Mouse (Mus musculus) inflammation-experienced regulatory T-cells (primary cell): ENCODE measurements around the gene Clcnkb. TPM values are rescaled to one million over a fixed set of nuclear protein-coding genes. Genes with fewer than 3 reads are reported as not detected.

Experiments used
- polyA plus RNA-seq, 2 experiments: library from polyadenylated mRNA; unstranded; fragments of 100-300 nt; shearing (Covaris generic); gene quantifications; one replicate each; pipeline ENCODE4 v1.2.1; 2017

Gene Clcnkb
- polyA plus RNA-seq = 1 to 10 TPM; 1.1 to 4.0 TPM

GRCm38 (mm10) chr4:141415924-141416323, at the start of gene Clcnkb:
Clcnkb (minus strand) TSS chr4:141416014.

DNA sequence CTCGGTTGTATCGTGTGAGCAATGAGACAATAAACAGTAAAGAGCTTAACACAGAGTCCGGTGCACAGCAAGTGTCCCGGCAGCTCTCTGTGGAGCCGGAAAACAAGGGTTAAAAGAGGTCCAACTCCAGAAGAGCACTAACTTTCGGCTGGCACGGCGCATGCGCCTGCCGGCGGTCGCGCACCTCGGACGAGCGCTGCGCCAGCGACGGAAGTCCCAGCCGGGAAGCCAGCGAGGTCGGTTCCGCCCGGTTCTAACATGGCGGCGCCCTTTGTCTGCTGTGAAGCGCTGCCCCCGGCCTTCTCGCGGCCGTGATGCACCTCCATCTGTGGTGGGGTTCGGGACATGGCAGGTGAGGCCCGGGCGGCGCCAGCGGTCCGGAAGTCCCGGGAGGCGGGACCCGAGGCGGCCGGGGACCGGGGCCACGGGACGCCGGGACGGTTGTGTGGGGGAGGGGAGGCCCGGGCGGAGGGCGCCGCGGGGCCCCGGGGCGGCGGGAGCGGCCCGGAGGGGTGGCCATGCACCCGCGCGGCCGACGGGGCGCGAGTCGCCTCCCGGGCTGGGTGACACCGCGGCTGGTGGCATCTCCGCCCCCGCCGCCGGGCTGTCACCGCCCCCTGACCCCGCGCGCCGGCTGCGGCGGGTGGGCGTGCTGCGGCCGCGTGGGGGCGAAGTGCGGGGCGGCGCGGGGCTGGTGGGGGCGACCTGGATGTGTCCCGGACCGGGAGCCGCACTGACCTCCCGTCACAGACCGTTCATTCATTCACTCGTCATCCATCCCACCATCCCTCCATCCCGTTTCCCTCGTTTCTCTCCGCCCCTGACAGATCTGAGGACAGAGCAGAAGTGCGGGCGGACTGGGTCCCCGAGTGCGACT, 28.9 kb upstream of the Clcnkb start, which contains the start of gene Zbtb17:
Gene Zbtb17, plus strand, starts transcription at position 204 of the 877 bp plus-strand sequence.

GRCm38 (mm10) chr4:141435974-141436373, 20.2 kb upstream of the Clcnkb start, which contains the start of gene Srarp:
Srarp (minus strand) TSS chr4:141436105.

DNA sequence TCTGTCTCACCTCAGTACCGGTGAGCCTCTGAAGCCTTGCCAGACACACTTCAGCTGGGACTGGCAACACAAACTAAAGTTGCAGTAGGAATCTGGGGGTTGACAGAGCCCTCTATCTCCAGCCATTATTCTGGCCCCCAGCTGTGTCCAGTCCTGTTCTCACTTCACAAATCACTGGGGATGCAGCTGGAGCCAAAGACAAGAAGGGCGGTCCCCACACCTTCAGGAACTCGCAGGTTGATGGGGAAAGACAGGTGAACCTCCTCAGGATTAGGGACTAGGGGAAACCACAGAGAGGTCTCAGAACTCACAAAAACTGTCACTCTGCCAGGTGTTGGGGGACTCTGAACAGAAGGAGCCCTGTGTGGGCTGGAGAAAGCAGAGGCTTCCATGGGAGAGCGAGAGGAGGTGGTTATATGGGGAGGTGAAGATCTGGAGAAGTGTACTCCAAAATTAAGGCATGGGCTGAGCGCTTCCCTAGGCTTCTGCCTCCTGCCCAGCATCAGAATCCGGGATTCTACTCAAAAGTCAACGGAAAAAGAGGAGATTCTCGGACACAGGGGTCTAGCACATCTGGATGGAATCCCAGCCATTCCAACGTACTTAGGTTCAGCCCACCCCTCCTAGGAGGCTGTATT, 4.5 kb upstream of the Clcnkb start, which contains the start of gene Hspb7:
Gene Hspb7, plus strand, starts transcription at position 588 of the 638 bp plus-strand sequence.

GRCm38 (mm10) chr4:141398545-141398944, 17.3 kb downstream of the Clcnkb start, which contains the start of gene Clcnka:
Clcnka (minus strand) TSS chr4:141398724.

GRCm38 (mm10) chr4:141367997-141368791, 47.6 kb downstream of the Clcnkb start, which contains the start of gene Fam131c:
Fam131c (plus strand) TSS chr4:141368220.

Other genes starting within 250 kb of the Clcnkb start
- gene Rsg1, start 202.1 kb downstream of the Clcnkb start, polyA plus RNA-seq = 1 to 10 TPM; 3.4 to 4.1 TPM
- 1 to 10 TPM in 1 of 2 experiments, under 1 TPM in 1; 0.14 to 1.0 TPM for gene Arhgef19, start 176.5 kb downstream of the Clcnkb start, polyA plus RNA-seq
- gene Epha2, start 114.8 kb downstream of the Clcnkb start, polyA plus RNA-seq = under 1 TPM in 1 of 2 experiments, not detected in 1; 0.36 TPM
- gene Fam131c, start 47.8 kb downstream of the Clcnkb start, polyA plus RNA-seq = not detected
- gene Clcnka, start 17.3 kb downstream of the Clcnkb start, polyA plus RNA-seq = not detected
- not detected for gene Hspb7, start 4.8 kb upstream of the Clcnkb start, polyA plus RNA-seq
- not detected for gene Srarp, start 20.1 kb upstream of the Clcnkb start, polyA plus RNA-seq
- gene Zbtb17, start 28.6 kb upstream of the Clcnkb start, polyA plus RNA-seq = 10 to 100 TPM; 32.3 to 40.1 TPM
- 10 to 100 TPM; 37.0 to 42.9 TPM for gene Spen, start 122.6 kb upstream of the Clcnkb start, polyA plus RNA-seq
- 1 to 10 TPM in 1 of 2 experiments, under 1 TPM in 1; 0.18 to 1.5 TPM for gene Fblim1, start 190.1 kb upstream of the Clcnkb start, polyA plus RNA-seq
- under 1 TPM; 0.13 to 0.26 TPM for gene Tmem82, start 202.6 kb upstream of the Clcnkb start, polyA plus RNA-seq
- gene Slc25a34, start 207.8 kb upstream of the Clcnkb start, polyA plus RNA-seq = under 1 TPM; 0.31 to 0.42 TPM
- 10 to 100 TPM; 12.2 to 14.7 TPM for gene Plekhm2, start 248.9 kb upstream of the Clcnkb start, polyA plus RNA-seq